Mouse (Mus musculus): ENCODE data around the gene Mrpl42. TPM values are rescaled to one million over a fixed set of nuclear protein-coding genes. Genes with fewer than 3 reads are reported as not detected.

Gene Mrpl42
- 179 TPM for polyA plus RNA-seq (2017; shearing (Covaris generic))

DNA sequence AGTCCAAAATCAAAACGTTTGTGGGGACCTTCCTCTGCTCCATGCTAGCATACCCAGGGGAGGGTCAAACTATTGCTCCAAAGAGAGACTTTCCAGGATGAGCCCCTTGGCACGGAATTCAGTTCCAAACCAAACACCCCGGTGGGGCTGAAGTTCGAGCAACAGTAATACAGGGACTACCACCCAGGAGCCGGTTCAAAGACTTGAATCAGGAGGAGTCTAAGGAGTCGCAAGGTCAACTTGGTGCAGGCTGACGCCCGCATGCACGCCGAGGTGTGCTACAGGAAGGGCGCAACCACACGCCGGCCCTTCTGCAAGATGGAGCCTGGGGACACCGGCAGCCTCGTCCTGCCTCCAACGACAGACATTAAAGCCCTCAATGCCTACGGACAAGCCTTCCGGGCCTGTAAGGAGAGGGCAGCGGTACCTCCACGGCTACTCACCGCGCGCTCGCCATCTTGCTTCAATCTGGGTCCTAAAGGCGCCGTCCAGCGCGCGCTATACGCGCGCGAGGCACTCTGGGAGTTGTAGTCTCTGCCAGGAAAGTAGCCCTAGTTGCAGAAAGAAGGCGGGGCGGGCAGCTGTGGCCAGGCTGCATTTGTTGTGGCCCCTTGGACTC is at the start of gene Mrpl42:
TSS of gene Mrpl42 (minus strand) at position 478 of the 619 bp plus-strand sequence.

DNA sequence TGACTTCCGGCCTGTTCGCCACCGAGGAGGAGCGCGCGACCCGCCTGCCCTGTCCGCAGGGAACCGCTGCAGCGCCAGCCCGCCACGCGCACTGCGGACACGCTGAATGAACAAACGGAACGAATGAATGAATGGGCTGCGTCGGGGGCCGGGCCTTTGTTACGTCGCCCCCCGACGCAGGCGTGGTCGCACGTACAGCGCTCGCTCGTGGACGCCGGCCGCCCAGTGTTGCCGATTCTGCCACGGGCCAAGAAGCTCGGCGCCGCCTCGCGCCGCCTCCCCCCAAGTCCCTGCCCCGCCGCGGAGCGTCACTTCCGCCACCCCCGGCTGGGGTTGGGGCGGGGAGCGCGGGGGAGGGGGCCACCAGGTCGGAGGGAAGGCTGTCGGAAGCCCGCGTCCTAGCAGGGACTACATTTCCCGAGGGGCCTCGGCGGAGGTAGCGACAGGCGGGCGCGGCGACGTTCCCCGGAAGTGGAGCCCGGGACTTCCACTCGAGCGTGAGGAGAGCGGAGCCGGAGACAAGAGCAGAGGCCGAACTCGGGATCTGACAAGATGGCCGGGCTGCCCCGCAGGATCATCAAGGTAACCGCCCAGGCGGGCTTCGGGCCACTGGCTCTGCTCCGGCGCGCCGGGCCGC is 13.0 kb upstream of the Mrpl42 start, which contains the start of gene Ube2n:
TSS of gene Ube2n (plus strand) at position 490 of the 637 bp plus-strand sequence.

Other genes with a start within 250 kb of the Mrpl42 start
- gene Cradd, start 177.8 kb downstream of the Mrpl42 start, polyA plus RNA-seq (2017; shearing (Covaris generic)) = 30.5 TPM
- gene Socs2, start 84.8 kb downstream of the Mrpl42 start, polyA plus RNA-seq (2017; shearing (Covaris generic)) = 124 TPM
- gene Ube2n, start 13.2 kb upstream of the Mrpl42 start, polyA plus RNA-seq (2017; shearing (Covaris generic)) = 337 TPM
- gene Nudt4, start 62.2 kb upstream of the Mrpl42 start, polyA plus RNA-seq (2017; shearing (Covaris generic)) = 6.0 TPM
- not detected for gene Anapc15-ps, start 171.5 kb upstream of the Mrpl42 start, polyA plus RNA-seq (2017; shearing (Covaris generic))